Mouse (Mus musculus) erythroblast, embryonic 14.5 days (primary cell): ENCODE measurements around the gene Snx11.

Source experiments
- GATA1 ChIP-seq: IDR thresholded peaks from 2 replicates; pipeline ENCODE4 v1.6.1; 2012; ENCODE audit warnings: low read length, inconsistent platforms, mixed read lengths
- TAL1 ChIP-seq: IDR thresholded peaks from 3 replicates; pipeline ENCODE4 v1.6.1; 2012; ENCODE audit warnings: low read length, inconsistent platforms, mixed read lengths

GRCm38 (mm10) chr11:96799511-96799910 is 22.2 kb upstream of the Snx11 start:
- TF ChIP-seq TAL1 = no peak
- TF ChIP-seq GATA1 = no peak
